Mouse (Mus musculus) urinary bladder, postnatal 14 days (tissue): ENCODE data around the gene Tango6.
"Not testable (repeated sequence)": the region's sequence is repeated elsewhere in the genome, so short reads cannot be mapped to it uniquely, and the experiment has no call there.

Source experiments
- DNase-seq: peaks from one replicate; pipeline ENCODE4 v3.0.0; 2021; ENCODE audit warnings: low spot score

Gene Tango6

GRCm38 (mm10) chr8:106761317-106761716 lies 78.4 kb downstream of the Tango6 start:
- no peak for DNase-seq

GRCm38 (mm10) chr8:106761867-106762523 lies 79.1 kb downstream of the Tango6 start:
- DNase-seq, result no peak

DNA sequence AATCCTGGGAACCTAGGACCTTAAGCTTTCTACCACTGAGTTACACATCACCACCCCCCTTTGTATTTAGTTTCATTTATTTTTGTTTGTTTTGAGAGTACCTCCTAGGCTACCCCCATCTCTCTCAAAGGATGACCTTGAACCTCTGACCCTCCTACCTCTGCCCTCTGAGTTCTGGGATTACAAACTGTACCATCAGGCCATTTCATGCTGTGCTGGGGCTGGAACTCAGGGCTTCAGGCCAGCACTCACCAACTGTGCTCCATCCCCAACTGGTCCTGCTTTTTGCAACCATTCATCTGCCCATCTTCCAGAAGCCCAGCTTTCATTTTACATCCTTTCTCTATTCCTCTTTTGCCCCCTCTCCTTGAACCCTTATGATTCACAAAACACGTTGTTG lies 81.7 kb downstream of the Tango6 start:
- no peak for DNase-seq

- DNase-seq, result no peak
Observed at GRCm38 (mm10) chr8:106765570-106765969, 82.7 kb downstream of the Tango6 start.

DNA sequence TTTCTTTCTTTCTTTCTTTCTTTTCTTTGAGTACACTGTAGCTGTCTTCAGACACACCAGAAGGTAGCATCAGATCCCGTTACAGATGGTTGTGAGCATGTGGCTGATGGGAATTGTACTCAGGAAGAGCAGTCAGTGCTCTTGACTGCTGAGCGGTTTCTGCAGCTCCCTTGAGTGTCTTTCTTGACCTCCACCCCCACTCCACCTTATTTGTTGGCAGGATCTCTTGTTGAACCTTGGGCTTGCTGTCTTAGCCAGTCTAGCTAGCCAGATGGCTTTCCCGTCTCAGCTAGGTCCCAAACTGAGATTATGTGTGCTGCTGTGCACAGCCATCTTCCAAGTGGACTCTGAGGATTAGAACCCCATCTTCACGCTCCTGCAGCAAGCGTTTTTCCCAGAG lies 83.9 kb downstream of the Tango6 start:
- no peak for DNase-seq

- peak; percentile 65 for DNase-seq
Observed at GRCm38 (mm10) chr8:106769147-106769805, 86.4 kb downstream of the Tango6 start.

GRCm38 (mm10) chr8:106770596-106771179 lies 87.8 kb downstream of the Tango6 start:
- no peak for DNase-seq

DNA sequence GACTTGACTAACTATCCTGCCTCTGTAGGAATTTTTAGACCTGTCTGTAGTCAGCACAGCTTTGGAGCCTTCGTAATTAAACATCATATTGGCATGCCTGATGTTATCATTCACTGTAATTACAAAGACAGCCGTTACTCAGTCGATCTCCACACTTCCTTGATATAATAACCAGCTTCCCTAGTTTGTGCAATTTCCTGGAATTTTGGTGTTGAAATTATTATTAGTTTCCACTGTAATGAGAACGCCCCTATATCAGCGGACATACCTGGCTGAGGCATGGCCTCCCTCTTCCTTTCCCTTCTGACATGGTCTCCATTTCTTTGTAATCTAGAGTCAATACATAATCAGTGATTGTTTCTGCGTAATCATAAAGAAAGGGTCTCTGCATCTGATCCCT lies 89.2 kb downstream of the Tango6 start:
- DNase-seq, result no peak

DNA sequence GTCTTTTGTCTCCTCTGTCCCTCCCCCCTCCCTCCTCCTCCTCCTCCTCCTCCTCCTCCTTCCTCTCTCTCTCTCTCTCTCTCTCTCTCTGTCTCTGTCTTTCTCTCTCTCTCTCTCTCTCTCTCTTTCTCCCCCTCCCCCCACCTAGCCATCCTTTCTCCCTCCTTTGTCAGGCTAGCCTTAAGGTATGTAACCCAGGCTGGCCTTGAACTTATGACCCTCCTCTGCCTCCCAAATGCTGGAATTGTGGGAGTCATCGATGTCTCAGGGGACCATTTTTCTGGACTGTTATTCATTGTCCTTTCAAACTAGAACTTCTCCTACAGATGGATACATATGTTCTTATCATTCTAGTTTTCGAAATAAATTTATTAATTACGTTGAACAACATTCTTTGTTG lies 89.6 kb downstream of the Tango6 start:
- no peak for DNase-seq

DNA sequence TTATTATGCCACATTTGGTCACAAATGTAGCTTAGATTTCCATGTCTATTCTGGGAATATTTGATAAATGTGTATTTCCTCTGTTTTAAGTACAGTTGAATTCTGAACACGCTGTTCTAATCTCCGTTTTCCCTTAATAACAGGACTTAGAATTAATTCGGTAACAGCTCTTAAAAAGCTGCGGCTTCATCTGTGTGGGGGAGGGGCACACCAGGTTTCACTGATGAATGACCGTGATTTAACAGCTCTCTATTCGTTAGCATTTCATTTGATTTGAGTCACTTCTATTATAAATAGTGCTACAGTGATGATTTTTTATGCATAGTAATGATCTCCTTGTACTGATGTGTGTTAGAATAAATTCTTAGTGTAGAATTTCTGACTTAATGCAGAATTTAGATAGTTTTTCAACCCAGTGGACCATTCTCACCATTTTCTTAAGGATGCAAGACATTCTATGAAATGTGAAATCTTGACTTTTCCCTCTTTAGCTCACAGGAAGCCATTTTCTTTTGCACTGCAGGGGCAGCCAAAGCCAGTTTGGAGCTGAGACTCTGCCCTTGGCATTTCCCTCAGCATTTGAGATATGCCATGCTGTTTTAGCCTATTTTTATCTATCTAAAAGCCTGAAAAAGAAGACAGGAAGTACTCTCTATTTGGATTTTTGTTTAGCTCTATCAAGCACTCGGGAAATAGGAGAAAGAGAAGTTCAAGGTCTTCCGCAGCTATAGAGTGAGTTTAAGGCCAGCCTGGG lies 91.9 kb downstream of the Tango6 start:
- DNase-seq, result no peak

- no peak for DNase-seq
Observed at GRCm38 (mm10) chr8:106789623-106790022, 106.8 kb downstream of the Tango6 start.

- DNase-seq, result no peak
Observed at GRCm38 (mm10) chr8:106794820-106795219, 112.0 kb downstream of the Tango6 start.

DNA sequence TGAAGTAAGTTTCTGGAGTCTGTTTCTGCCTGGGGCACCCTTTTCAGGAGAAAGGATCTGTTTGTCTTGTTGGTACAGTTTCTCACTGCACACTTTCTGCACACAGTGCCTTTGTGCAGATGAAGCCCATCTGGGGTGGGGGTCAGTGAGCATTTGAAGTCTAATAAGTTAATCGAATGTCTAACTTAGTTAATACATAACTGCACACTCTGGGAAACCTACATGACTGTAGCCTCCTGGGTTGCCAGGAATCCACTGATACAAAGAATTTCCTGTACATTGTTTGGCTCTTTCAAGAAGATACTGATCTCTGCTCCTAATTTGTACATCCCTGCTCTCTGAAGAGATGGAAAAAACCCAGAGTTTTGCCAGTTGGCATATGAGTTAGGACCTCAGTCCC lies 117.0 kb downstream of the Tango6 start:
- no peak for DNase-seq

DNA sequence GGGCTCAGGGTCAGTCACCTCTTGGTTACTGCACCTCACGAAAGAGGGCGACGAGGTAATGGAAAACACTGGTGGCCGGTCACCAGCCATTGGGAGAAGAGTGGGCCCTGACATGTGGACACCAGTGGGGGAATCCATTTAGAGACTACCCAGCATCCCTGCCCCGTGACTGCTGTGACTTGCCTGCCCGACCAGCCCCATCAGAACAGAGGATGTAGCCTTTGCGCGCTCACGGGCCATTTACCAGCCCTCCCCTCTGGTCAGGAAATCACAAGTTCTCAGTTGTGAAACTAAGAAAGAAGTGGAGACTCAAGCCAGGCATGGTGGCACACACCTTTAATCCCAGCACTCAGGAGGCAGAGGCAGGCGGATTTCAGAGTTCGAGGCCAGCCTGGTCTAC lies 118.4 kb downstream of the Tango6 start:
- DNase-seq, result no peak

DNA sequence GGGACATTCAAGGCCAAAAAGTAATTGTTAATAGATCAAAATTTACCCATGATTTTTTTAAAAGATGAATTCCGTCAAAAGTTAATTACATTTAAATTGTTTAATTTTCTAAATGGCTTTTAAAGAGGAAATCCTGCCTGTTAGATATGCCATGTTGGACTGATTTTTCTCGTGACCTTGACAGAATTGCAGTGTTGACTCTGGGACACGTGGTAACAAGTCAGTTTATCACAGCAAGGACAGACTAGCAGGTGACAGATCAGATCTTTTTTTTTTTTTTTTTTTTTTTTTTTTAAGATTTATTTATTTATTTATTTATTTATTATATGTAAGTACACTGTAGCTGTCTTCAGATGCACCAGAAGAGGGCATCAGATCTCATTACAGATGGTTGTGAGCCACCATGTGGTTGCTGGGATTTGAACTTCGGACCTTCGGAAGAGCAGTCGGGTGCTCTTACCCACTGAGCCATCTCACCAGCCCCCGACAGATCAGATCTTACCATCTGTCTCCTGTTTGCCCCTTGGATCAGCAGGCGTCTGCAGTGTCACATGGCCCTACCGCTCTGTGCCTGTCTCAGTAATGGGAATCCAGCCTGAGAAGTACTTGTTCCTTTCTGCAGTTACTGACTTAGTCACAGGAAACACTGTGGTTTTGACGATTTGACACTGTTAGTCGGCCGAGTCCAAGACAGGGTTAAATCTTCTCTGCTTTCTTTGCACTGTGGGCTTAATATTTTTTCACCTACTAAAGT lies 119.7 kb downstream of the Tango6 start:
- not testable (repeated sequence) for DNase-seq

GRCm38 (mm10) chr8:106805859-106806258 lies 123.0 kb downstream of the Tango6 start:
- DNase-seq, result no peak

GRCm38 (mm10) chr8:106807461-106807860 lies 124.6 kb downstream of the Tango6 start:
- no peak for DNase-seq

GRCm38 (mm10) chr8:106809726-106810125 lies 126.9 kb downstream of the Tango6 start:
- DNase-seq, result no peak

DNA sequence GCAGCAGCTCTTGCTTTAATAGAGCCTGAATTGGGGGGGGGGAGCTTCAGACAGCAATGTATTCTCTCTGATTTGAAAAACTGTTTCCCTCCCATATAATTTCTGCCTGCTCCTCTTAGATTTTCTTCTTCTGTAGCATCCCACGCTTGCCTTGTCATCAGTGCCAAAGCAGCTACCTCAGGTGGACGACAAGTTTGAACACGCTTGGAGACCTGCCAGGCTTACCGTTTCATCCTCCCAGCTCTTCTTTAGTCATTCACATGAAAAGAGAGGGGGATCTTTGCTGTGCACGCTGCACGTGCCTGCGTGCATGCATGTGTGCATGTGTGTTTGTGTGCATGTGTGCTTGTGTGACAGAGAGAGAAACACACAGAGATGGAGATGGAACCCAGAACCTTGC lies 127.5 kb downstream of the Tango6 start:
- peak; percentile 33 for DNase-seq

DNA sequence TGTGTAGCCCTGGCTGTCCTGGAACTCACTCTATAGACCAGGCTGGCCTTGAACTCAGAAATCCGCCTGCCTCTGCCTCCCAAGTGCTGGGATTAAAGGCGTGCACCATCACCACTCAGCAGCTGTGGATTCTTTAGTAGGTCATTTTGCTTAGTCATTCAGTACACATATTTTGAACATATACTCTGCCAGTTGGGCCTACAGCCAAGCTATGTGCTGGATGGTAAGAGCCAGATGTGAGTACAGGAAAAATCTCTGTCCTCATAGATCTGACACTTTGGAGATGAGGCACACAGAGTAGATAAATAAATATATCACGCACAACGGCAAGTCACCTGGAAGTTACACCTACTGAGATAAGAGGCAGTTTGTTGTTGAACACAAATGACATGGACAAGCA lies 129.7 kb downstream of the Tango6 start:
- DNase-seq, result no peak

DNA sequence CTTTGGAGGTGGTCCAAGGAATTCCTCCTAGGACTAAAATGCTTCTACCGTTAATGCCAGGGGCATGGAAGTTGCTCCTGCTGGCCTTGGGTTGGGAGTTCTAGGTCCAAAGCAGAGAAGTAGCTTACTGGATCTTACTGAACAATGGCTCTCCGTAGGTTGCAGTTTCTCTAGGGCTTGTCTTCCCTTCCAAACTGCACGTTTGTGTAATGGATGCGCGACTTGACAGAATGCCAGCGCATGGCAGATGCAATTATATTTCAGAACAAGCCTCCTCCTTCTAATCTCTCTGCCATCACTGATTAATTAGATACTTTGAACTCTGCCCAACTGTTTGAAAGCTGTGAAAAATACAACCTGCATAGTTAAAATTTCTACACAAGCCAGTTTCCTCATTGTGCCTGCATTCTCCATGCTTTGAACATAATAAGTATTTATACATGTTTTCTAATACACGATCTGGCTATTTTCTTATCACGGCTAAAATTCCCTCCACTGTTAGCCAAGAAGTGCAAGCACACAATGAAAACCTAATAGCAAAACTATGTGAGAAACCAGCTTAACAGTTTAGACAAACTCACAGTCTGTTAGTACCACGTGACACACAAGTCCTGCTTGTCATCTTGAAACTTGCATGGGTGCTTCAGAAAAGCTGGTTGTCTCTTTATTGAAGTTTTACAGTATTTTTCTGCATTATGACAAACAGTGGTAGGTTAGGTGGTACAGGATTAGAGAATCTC lies 133.7 kb downstream of the Tango6 start:
- DNase-seq, result no peak
